Mouse (Mus musculus) liver, embryonic 14.5 days (tissue): ENCODE results near the gene Krtap4-1. TPM values are rescaled to one million over a fixed set of nuclear protein-coding genes. Genes with fewer than 3 reads are reported as not detected.

ENCODE experiments used
- ATAC-seq: fragments of 200-750 bp; cut with Nextera tagmentation; 2 replicates; pipeline ENCODE4 v1.8.0; 2017; ENCODE audit warnings: moderate number of reproducible peaks, mild to moderate bottlenecking, moderate library complexity; ENCODE audit not compliant: insufficient read depth
- DNase-seq, 3 experiments: peaks; one replicate each; pipeline ENCODE4 v3.0.0-alpha.2; 2012 to 2013; ENCODE audit warnings: low read depth in 3 of 3, low spot score in 3 of 3
- H3K27ac ChIP-seq: fragments of 300-500 bp; sonication (generic); 2 replicates; pipeline ENCODE4 v1.5.1; 2014; ENCODE audit warnings: moderate library complexity, mild to moderate bottlenecking, control low read depth, inconsistent platforms
- H3K27me3 ChIP-seq: fragments of 300-500 bp; sonication (generic); 2 replicates; pipeline ENCODE4 v1.6.1; 2014; ENCODE audit warnings: mild to moderate bottlenecking, low read length, moderate library complexity; ENCODE audit not compliant: control insufficient read depth, insufficient read depth
- H3K36me3 ChIP-seq: fragments of 300-500 bp; sonication (generic); replicated peaks from 2 replicates; pipeline ENCODE4 v1.6.1; 2014; ENCODE audit warnings: low read depth; ENCODE audit not compliant: control insufficient read depth, insufficient read depth
- H3K4me1 ChIP-seq, 2 experiments: fragments of 200-500 bp in 1 of 2; fragments of 300-500 bp in 1 of 2; sonication (generic) in 1 of 2; replicated peaks; 2 replicates each; pipeline ENCODE4 v1.6.1; 2012 to 2014; ENCODE audit warnings: antibody characterized with exemption in 1 of 2, inconsistent platforms in 1 of 2, low read length in 1 of 2; ENCODE audit not compliant: control insufficient read depth in 2 of 2, insufficient read depth in 2 of 2
- H3K4me2 ChIP-seq: fragments of 300-500 bp; sonication (generic); 2 replicates; pipeline ENCODE4 v1.6.1; 2014; ENCODE audit warnings: low read depth, mild to moderate bottlenecking, control low read depth, moderate library complexity
- H3K4me3 ChIP-seq, 2 experiments: fragments of 200-500 bp in 1 of 2; fragments of 300-500 bp in 1 of 2; sonication (generic) in 1 of 2; 2 replicates each; pipeline ENCODE4 v1.5.1; 2012 to 2014; ENCODE audit warnings: low read depth in 2 of 2, low read length in 2 of 2, mild to moderate bottlenecking in 2 of 2, control low read depth in 1 of 2, inconsistent platforms in 1 of 2, moderate library complexity in 1 of 2; ENCODE audit not compliant: insufficient read depth in 1 of 2
- H3K9ac ChIP-seq: fragments of 300-500 bp; sonication (generic); replicated peaks from 2 replicates; pipeline ENCODE4 v1.6.1; 2014; ENCODE audit warnings: mild to moderate bottlenecking, control low read depth, moderate library complexity
- H3K9me3 ChIP-seq: fragments of 300-500 bp; sonication (generic); 2 replicates; pipeline ENCODE4 v1.6.1; 2016; ENCODE audit warnings: low read length, mixed read lengths; ENCODE audit not compliant: control insufficient read depth
- CTCF ChIP-seq: IDR thresholded peaks from 2 replicates; pipeline ENCODE4 v1.5.1; 2016; ENCODE audit warnings: antibody characterized with exemption, low read depth, control low read depth
- EP300 ChIP-seq: IDR thresholded peaks from 2 replicates; pipeline ENCODE4 v1.6.1; 2016; ENCODE audit warnings: antibody characterized with exemption, low read depth
- WGBS: fragments of 180-500 bp; shearing (Covaris S2); extraction: QIAGEN DNeasy Blood & Tissue Kit; methylation state at CpG from one replicate; pipeline ENCODE4 v1.1.7; 2014; ENCODE audit not compliant: insufficient replicate concordance; 5-methylcytosine and 5-hydroxymethylcytosine counted together
- polyA plus RNA-seq, 2 experiments: library from polyadenylated mRNA; depleted of rRNA in 1 of 2; stranded (reverse) in 1 of 2; unstranded in 1 of 2; fragments of >200 nt; fragmentation: Nextera tagmentation in 1 of 2; extraction: Ambion mirVana in 1 of 2; gene quantifications; 2 replicates each; pipeline versions ENCODE4 v1.2.1 to v1.2.3; 2012 to 2014

Gene Krtap4-1
- polyA plus RNA-seq, 2 experiments: not detected

DNA sequence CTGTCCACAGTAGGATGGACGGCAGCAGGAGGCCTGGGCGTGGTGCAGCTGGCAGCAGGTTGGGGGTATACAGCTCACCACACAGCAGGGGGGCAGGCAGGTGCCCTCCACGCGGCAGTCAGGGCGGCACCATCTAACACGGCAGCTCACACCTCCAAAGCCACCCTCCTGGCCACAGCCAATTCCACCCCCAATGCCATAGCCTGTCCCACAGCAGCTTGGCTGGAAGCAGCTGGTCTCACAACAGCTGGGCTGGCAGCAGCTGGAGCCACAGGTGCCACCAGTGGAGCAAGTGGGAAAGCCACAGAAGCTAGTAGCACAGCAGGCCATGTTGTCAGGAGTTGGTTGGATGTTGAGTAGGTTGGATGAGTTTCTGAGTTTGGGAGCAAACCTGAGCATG is 47.4 kb downstream of the Krtap4-1 start, which contains the start of gene Krtap1-5:
TSS of gene Krtap1-5 (minus strand) at position 381 of the 400 bp plus-strand sequence.
- DNase-seq (no peak), ATAC-seq (no peak)
- Histone ChIP-seq H3K27ac (no peak within 1 kb of the TSS), H3K27me3 (no peaks in the 10 kb centered on the region), H3K36me3 (no peaks in the 10 kb centered on the region), H3K9me3 (no peaks in the 10 kb centered on the region), H3K9ac (no peak within 1 kb of the TSS), H3K4me1 (no peaks in the 10 kb centered on the region), H3K4me3 (no peak within 1 kb of the TSS), H3K4me2 (no peak within 1 kb of the TSS)
- TF ChIP-seq EP300 (no peak), CTCF (no peak)
- WGBS: 65% methylated on average over 6 of the region's 6 CpGs

Other genes with a start within 250 kb of the Krtap4-1 start
Only the 30 nearest of the 38 such genes appear.
- gene Krt23, start 135.1 kb downstream of the Krtap4-1 start, polyA plus RNA-seq (2012; rRNA removed): 0.24 and 0.32 TPM in 2 replicates
- 0.24 and 1.00 TPM in 2 replicates for gene Krt23, start 135.1 kb downstream of the Krtap4-1 start, polyA plus RNA-seq (2014; fragmentation: Nextera tagmentation; extraction: Ambion mirVana)
- gene Krt39, start 106.9 kb downstream of the Krtap4-1 start, polyA plus RNA-seq (2012; rRNA removed): not detected in 2 replicates
- gene Krt39, start 106.9 kb downstream of the Krtap4-1 start, polyA plus RNA-seq (2014; fragmentation: Nextera tagmentation; extraction: Ambion mirVana): not detected in 2 replicates
- not detected in 2 replicates for gene Krt40, start 85.1 kb downstream of the Krtap4-1 start, polyA plus RNA-seq (2012; rRNA removed)
- gene Krt40, start 85.1 kb downstream of the Krtap4-1 start, polyA plus RNA-seq (2014; fragmentation: Nextera tagmentation; extraction: Ambion mirVana): not detected in 2 replicates
- gene Krtap3-3, start 77.4 kb downstream of the Krtap4-1 start, polyA plus RNA-seq (2012; rRNA removed): not detected in 2 replicates
- not detected in 2 replicates for gene Krtap3-3, start 77.4 kb downstream of the Krtap4-1 start, polyA plus RNA-seq (2014; fragmentation: Nextera tagmentation; extraction: Ambion mirVana)
- gene Krtap3-2, start 71.4 kb downstream of the Krtap4-1 start, polyA plus RNA-seq (2012; rRNA removed): not detected in 2 replicates
- not detected in 2 replicates for gene Krtap3-2, start 71.4 kb downstream of the Krtap4-1 start, polyA plus RNA-seq (2014; fragmentation: Nextera tagmentation; extraction: Ambion mirVana)
- not detected in 2 replicates for gene Gm11939, start 68.8 kb downstream of the Krtap4-1 start, polyA plus RNA-seq (2012; rRNA removed)
- not detected in 2 replicates for gene Gm11939, start 68.8 kb downstream of the Krtap4-1 start, polyA plus RNA-seq (2014; fragmentation: Nextera tagmentation; extraction: Ambion mirVana)
- not detected in 2 replicates for gene Krtap3-1, start 61.6 kb downstream of the Krtap4-1 start, polyA plus RNA-seq (2012; rRNA removed)
- gene Krtap3-1, start 61.6 kb downstream of the Krtap4-1 start, polyA plus RNA-seq (2014; fragmentation: Nextera tagmentation; extraction: Ambion mirVana): not detected in 2 replicates
- not detected in 2 replicates for gene Krtap1-5, start 47.2 kb downstream of the Krtap4-1 start, polyA plus RNA-seq (2012; rRNA removed)
- not detected in 2 replicates for gene Krtap1-5, start 47.2 kb downstream of the Krtap4-1 start, polyA plus RNA-seq (2014; fragmentation: Nextera tagmentation; extraction: Ambion mirVana)
- gene Krtap1-4, start 44.6 kb downstream of the Krtap4-1 start, polyA plus RNA-seq (2012; rRNA removed): not detected in 2 replicates
- gene Krtap1-4, start 44.6 kb downstream of the Krtap4-1 start, polyA plus RNA-seq (2014; fragmentation: Nextera tagmentation; extraction: Ambion mirVana): not detected in 2 replicates
- gene Krtap1-3, start 36.9 kb downstream of the Krtap4-1 start, polyA plus RNA-seq (2012; rRNA removed): not detected in 2 replicates
- gene Krtap1-3, start 36.9 kb downstream of the Krtap4-1 start, polyA plus RNA-seq (2014; fragmentation: Nextera tagmentation; extraction: Ambion mirVana): not detected in 2 replicates
- gene Krtap9-3, start 30.1 kb downstream of the Krtap4-1 start, polyA plus RNA-seq (2012; rRNA removed): not detected in 2 replicates
- not detected in 2 replicates for gene Krtap9-3, start 30.1 kb downstream of the Krtap4-1 start, polyA plus RNA-seq (2014; fragmentation: Nextera tagmentation; extraction: Ambion mirVana)
- not detected in 2 replicates for gene Gm11938, start 24.9 kb downstream of the Krtap4-1 start, polyA plus RNA-seq (2012; rRNA removed)
- not detected in 2 replicates for gene Gm11938, start 24.9 kb downstream of the Krtap4-1 start, polyA plus RNA-seq (2014; fragmentation: Nextera tagmentation; extraction: Ambion mirVana)
- not detected in 2 replicates for gene Gm11937, start 18.0 kb downstream of the Krtap4-1 start, polyA plus RNA-seq (2012; rRNA removed)
- gene Gm11937, start 18.0 kb downstream of the Krtap4-1 start, polyA plus RNA-seq (2014; fragmentation: Nextera tagmentation; extraction: Ambion mirVana): not detected in 2 replicates
- not detected in 2 replicates for gene Krtap2-4, start 13.4 kb downstream of the Krtap4-1 start, polyA plus RNA-seq (2012; rRNA removed)
- not detected in 2 replicates for gene Krtap2-4, start 13.4 kb downstream of the Krtap4-1 start, polyA plus RNA-seq (2014; fragmentation: Nextera tagmentation; extraction: Ambion mirVana)
- not detected in 2 replicates for gene Gm11562, start 7.8 kb downstream of the Krtap4-1 start, polyA plus RNA-seq (2012; rRNA removed)
- not detected in 2 replicates for gene Gm11562, start 7.8 kb downstream of the Krtap4-1 start, polyA plus RNA-seq (2014; fragmentation: Nextera tagmentation; extraction: Ambion mirVana)
- not detected in 2 replicates for gene Krtap4-2, start 6.8 kb upstream of the Krtap4-1 start, polyA plus RNA-seq (2012; rRNA removed)
- not detected in 2 replicates for gene Krtap4-2, start 6.8 kb upstream of the Krtap4-1 start, polyA plus RNA-seq (2014; fragmentation: Nextera tagmentation; extraction: Ambion mirVana)
- gene Krtap4-7, start 15.9 kb upstream of the Krtap4-1 start, polyA plus RNA-seq (2012; rRNA removed): not detected in 2 replicates
- gene Krtap4-7, start 15.9 kb upstream of the Krtap4-1 start, polyA plus RNA-seq (2014; fragmentation: Nextera tagmentation; extraction: Ambion mirVana): not detected in 2 replicates
- not detected in 2 replicates for gene Gm11555, start 22.0 kb upstream of the Krtap4-1 start, polyA plus RNA-seq (2012; rRNA removed)
- gene Gm11555, start 22.0 kb upstream of the Krtap4-1 start, polyA plus RNA-seq (2014; fragmentation: Nextera tagmentation; extraction: Ambion mirVana): not detected in 2 replicates
- gene Gm11563, start 30.7 kb upstream of the Krtap4-1 start, polyA plus RNA-seq (2012; rRNA removed): not detected in 2 replicates
- gene Gm11563, start 30.7 kb upstream of the Krtap4-1 start, polyA plus RNA-seq (2014; fragmentation: Nextera tagmentation; extraction: Ambion mirVana): not detected in 2 replicates
- gene Krtap4-6, start 37.7 kb upstream of the Krtap4-1 start, polyA plus RNA-seq (2012; rRNA removed): not detected in 2 replicates
- not detected in 2 replicates for gene Krtap4-6, start 37.7 kb upstream of the Krtap4-1 start, polyA plus RNA-seq (2014; fragmentation: Nextera tagmentation; extraction: Ambion mirVana)
- not detected in 2 replicates for gene Gm14190, start 62.5 kb upstream of the Krtap4-1 start, polyA plus RNA-seq (2012; rRNA removed)
- gene Gm14190, start 62.5 kb upstream of the Krtap4-1 start, polyA plus RNA-seq (2014; fragmentation: Nextera tagmentation; extraction: Ambion mirVana): not detected in 2 replicates
- gene Gm14180, start 106.1 kb upstream of the Krtap4-1 start, polyA plus RNA-seq (2012; rRNA removed): not detected in 2 replicates
- gene Gm14180, start 106.1 kb upstream of the Krtap4-1 start, polyA plus RNA-seq (2014; fragmentation: Nextera tagmentation; extraction: Ambion mirVana): not detected in 2 replicates
- gene Gm11595, start 144.7 kb upstream of the Krtap4-1 start, polyA plus RNA-seq (2012; rRNA removed): not detected in 2 replicates
- gene Gm11595, start 144.7 kb upstream of the Krtap4-1 start, polyA plus RNA-seq (2014; fragmentation: Nextera tagmentation; extraction: Ambion mirVana): not detected in 2 replicates
- gene Krtap4-8, start 152.5 kb upstream of the Krtap4-1 start, polyA plus RNA-seq (2012; rRNA removed): not detected in 2 replicates
- gene Krtap4-8, start 152.5 kb upstream of the Krtap4-1 start, polyA plus RNA-seq (2014; fragmentation: Nextera tagmentation; extraction: Ambion mirVana): not detected in 2 replicates
- gene Krtap4-9, start 157.0 kb upstream of the Krtap4-1 start, polyA plus RNA-seq (2012; rRNA removed): not detected in 2 replicates
- not detected in 2 replicates for gene Krtap4-9, start 157.0 kb upstream of the Krtap4-1 start, polyA plus RNA-seq (2014; fragmentation: Nextera tagmentation; extraction: Ambion mirVana)
- not detected in 2 replicates for gene Gm11596, start 165.2 kb upstream of the Krtap4-1 start, polyA plus RNA-seq (2012; rRNA removed)
- gene Gm11596, start 165.2 kb upstream of the Krtap4-1 start, polyA plus RNA-seq (2014; fragmentation: Nextera tagmentation; extraction: Ambion mirVana): not detected in 2 replicates
- not detected in 2 replicates for gene Gm11569, start 170.7 kb upstream of the Krtap4-1 start, polyA plus RNA-seq (2012; rRNA removed)
- not detected in 2 replicates for gene Gm11569, start 170.7 kb upstream of the Krtap4-1 start, polyA plus RNA-seq (2014; fragmentation: Nextera tagmentation; extraction: Ambion mirVana)
- gene Gm11554, start 176.2 kb upstream of the Krtap4-1 start, polyA plus RNA-seq (2012; rRNA removed): not detected in 2 replicates
- gene Gm11554, start 176.2 kb upstream of the Krtap4-1 start, polyA plus RNA-seq (2014; fragmentation: Nextera tagmentation; extraction: Ambion mirVana): not detected in 2 replicates
- not detected in 2 replicates for gene Krtap4-13, start 181.7 kb upstream of the Krtap4-1 start, polyA plus RNA-seq (2012; rRNA removed)
- gene Krtap4-13, start 181.7 kb upstream of the Krtap4-1 start, polyA plus RNA-seq (2014; fragmentation: Nextera tagmentation; extraction: Ambion mirVana): not detected in 2 replicates
- gene Gm11564, start 187.4 kb upstream of the Krtap4-1 start, polyA plus RNA-seq (2012; rRNA removed): not detected in 2 replicates
- not detected in 2 replicates for gene Gm11564, start 187.4 kb upstream of the Krtap4-1 start, polyA plus RNA-seq (2014; fragmentation: Nextera tagmentation; extraction: Ambion mirVana)